Mouse (Mus musculus) lung, adult 2 months (tissue): ENCODE data around the gene Nr4a1.
A peak's percentile ranks its signal among the peaks of the same experiment; 100 is the strongest.

Source experiments
- CTCF ChIP-seq: fragments of 200-500 bp; IDR thresholded peaks from 2 replicates; pipeline ENCODE4 v1.5.1; 2011; ENCODE audit warnings: mild to moderate bottlenecking, low read length, control low read depth; ENCODE audit not compliant: insufficient read depth
- POLR2A ChIP-seq: fragments of 200-500 bp; IDR thresholded peaks from 2 replicates; pipeline ENCODE4 v1.6.1; 2011; ENCODE audit warnings: low read depth, mild to moderate bottlenecking, control low read depth, low read length, borderline replicate concordance; ENCODE audit errors: extremely low read depth

- TF ChIP-seq CTCF (peak; percentile 88), POLR2A (no peak)
Measured at GRCm38 (mm10) chr15:101236878-101237277, 17.2 kb upstream of the Nr4a1 start.
